Mouse (Mus musculus) T-helper 1 cell (primary cell): Measurements from ENCODE around the gene 1500011B03Rik.
"Not testable (repeated sequence)": the region's sequence is repeated elsewhere in the genome, so short reads cannot be mapped to it uniquely, and the experiment has no call there.

Experiments
- in situ Hi-C: fragments of 300-600 bp; cut with MboI, MseI; formaldehyde crosslinking; loops from one replicate; pipeline ENCODE4 v1.15.1; 2025; ENCODE audit warnings: high pct_unique_total_duplicates

The 1500011B03Rik gene

GRCm38 (mm10) chr5:114822796-114823688 is at the start of gene 1500011B03Rik:
TSS of gene 1500011B03Rik (minus strand) at chr5:114823468.
- in situ Hi-C loops, result no loop called here

- in situ Hi-C loops, result no loop called here
Measured at GRCm38 (mm10) chr5:114865279-114865678, 42.0 kb upstream of the 1500011B03Rik start.

DNA sequence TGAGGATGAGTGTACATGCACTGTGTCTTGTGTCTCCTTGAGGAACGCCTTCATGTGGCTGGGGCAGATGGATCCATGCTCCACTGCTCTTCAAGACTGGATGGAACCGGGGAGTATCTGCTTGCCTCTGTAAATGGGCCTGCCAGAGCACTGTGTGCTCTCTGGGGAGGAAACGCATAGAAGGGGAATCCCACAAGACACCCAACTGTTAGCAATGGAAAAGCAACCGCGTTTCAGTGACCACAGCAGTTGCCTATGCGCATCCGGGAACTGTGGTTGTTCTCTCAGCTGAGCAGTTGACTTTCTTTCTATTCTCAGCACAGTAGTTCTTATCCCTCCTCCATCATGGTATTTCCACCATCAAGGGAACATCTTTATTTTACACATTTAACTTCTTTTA is 41.5 kb upstream of the 1500011B03Rik start:
- in situ Hi-C loops, result no loop called here

- in situ Hi-C loops, result no loop called here
Measured at GRCm38 (mm10) chr5:114861730-114862129, 38.5 kb upstream of the 1500011B03Rik start.

- in situ Hi-C loops, result no loop called here
Measured at GRCm38 (mm10) chr5:114859253-114859652, 36.0 kb upstream of the 1500011B03Rik start.

DNA sequence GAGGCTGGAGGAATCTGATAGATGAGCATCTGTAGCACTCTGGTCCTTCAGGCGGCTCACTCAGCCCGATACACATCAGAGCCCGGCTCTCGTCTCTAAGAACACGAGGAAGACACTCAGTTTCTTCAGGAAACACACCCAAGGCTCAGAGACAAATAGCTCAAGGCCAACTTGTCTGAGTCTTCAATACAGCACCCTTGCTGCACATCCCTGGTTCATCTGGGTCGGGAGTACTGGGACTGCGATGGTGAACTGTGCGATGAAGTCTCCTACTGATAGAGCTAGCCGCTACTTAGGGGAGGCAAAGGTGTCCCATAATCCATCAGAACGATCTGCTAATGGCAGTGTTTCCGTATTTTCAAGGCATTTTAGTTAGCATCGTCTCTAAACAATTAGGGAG is 35.3 kb upstream of the 1500011B03Rik start, which contains the start of gene Gm9936:
Gene Gm9936 (minus strand): TSS at position 101 of the 400 bp plus-strand sequence.
- in situ Hi-C loops, result no loop called here

- in situ Hi-C loops, result loop anchor here (5.0 kb wide), 1 partner anchor 1511 kb away; no protein-coding TSS in a partner anchor
Measured at GRCm38 (mm10) chr5:114853364-114853763, 30.1 kb upstream of the 1500011B03Rik start, which contains the start of gene 4930519G04Rik. TSS of gene 4930519G04Rik (plus strand) at chr5:114853664.

- in situ Hi-C loops, result loop anchor here (5.0 kb wide), 1 partner anchor 1509 kb away; no protein-coding TSS in a partner anchor
Measured at GRCm38 (mm10) chr5:114851565-114852236, 28.4 kb upstream of the 1500011B03Rik start.

- in situ Hi-C loops, result not testable (repeated sequence)
Measured at GRCm38 (mm10) chr5:114844371-114844770, 21.1 kb upstream of the 1500011B03Rik start.

DNA sequence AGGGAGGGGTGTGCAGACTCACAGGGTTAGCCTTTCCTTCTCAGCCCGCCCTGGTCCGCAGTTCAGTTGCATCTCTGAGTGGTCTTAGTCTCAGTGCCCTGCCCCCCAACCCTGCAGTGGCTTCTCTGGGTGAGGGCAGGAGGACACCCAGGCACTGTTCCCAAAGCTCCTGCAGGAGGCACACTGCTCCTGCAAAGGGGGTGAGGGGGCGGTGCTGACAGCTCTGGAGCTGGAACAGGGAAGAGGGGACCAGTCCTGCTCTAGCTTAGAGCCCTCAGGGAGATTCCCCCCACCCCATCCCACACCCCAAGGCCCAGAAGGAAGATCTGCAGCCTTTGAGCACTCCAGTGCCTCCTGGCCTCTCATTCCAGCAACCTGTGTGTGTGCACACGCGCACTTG is 19.4 kb upstream of the 1500011B03Rik start:
- in situ Hi-C loops, result no loop called here

DNA sequence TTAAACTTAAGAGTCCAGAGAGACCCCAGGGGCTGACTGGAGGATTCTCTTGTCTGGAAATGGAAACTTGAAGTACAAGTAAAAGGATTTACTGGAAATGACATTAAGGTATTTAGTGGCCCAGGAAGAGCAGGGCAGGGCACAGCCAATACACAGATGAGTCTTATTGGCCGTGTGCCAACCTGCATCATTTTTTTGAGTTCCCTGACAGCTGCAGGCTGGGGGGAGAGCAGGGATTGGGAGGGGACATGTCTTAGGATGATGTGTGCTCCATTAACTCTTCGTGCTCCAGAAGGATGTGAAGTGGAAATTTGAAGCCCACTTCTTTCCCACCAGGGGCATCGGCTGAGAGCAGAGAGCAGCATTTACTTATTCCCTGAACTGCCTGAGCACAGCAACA is 18.9 kb upstream of the 1500011B03Rik start:
- in situ Hi-C loops, result not testable (repeated sequence)

DNA sequence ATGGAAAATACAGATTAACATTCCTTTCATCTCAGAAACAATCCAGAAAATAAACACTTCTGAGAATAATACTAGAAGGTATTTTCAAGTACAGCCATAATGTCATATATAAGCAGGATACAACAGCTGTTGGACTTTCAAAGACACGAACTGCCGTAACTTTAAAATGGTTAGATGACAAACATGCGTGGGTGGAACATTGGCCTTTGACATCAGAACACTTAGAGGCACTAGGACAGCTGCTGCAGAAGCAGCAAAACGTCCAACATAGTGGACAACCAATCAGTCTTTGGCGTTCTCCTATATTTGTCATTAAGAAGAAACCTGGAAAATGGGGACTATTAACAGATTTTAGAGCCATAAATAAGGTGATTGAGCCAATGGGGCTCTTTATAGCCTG is 17.2 kb upstream of the 1500011B03Rik start:
- in situ Hi-C loops, result not testable (repeated sequence)

GRCm38 (mm10) chr5:114836886-114837285 is 13.6 kb upstream of the 1500011B03Rik start:
- in situ Hi-C loops, result no loop called here

- in situ Hi-C loops, result no loop called here
Measured at GRCm38 (mm10) chr5:114829740-114830139, 6.5 kb upstream of the 1500011B03Rik start.

- in situ Hi-C loops, result no loop called here
Measured at GRCm38 (mm10) chr5:114827427-114827826, 4.2 kb upstream of the 1500011B03Rik start.

GRCm38 (mm10) chr5:114825978-114826691 is 2.9 kb upstream of the 1500011B03Rik start:
- in situ Hi-C loops, result no loop called here

GRCm38 (mm10) chr5:114824197-114824596 is 929 bp upstream of the 1500011B03Rik start:
- in situ Hi-C loops, result no loop called here

DNA sequence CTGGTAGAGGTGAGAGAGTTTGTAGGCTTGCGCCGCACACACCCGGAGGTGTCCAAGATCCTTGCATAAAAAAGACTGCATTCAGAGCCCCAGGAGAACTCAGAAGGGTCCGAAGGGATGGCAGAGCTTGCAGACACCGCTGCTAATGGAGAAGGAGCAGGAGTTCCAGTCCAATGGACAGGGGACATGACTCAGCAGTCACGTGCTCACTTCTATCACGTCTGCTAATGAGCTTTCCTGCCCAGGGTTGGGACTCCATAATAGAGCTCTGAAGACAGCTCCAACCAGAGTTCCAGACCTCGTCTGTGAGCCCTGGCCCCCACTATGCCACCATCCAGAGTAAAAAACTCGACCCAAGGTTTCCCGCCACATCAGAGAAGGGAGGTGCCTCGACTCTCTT is 5.1 kb downstream of the 1500011B03Rik start:
- in situ Hi-C loops, result no loop called here

- in situ Hi-C loops, result no loop called here
Measured at GRCm38 (mm10) chr5:114816599-114816998, 6.7 kb downstream of the 1500011B03Rik start.

GRCm38 (mm10) chr5:114813525-114814181 is 9.6 kb downstream of the 1500011B03Rik start:
- in situ Hi-C loops, result no loop called here

DNA sequence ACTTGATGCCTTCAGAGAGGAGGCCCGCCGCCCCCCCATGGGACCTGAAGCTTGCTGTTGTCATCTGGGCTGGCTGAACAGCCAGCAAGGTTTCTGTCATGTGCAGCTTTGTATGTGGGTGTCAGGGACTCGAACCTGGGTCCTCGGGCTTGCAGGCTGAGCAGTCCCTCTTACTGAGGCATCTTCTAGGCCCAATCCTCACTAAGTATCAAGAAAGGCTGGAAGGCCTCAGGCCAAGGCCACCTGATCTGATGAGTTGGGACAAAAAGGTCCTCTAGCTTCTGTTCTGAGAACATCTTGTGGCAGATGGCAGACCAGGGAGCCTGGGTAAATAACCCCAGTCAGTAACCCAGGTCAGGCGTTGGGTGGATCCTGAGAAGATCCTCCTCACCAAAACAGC is 13.4 kb downstream of the 1500011B03Rik start:
- in situ Hi-C loops, result no loop called here
